Mouse (Mus musculus) embryonic facial prominence, embryonic 11.5 days (tissue): Measurements from ENCODE around the gene Rab6b. TPM values are rescaled to one million over a fixed set of nuclear protein-coding genes. Genes with fewer than 3 reads are reported as not detected.
A peak's percentile ranks its signal among the peaks of the same experiment; 100 is the strongest.

Experiments
- ATAC-seq: fragments of 200-750 bp; cut with Nextera tagmentation; replicated peaks from 2 replicates; pipeline ENCODE4 v1.8.0; 2017; ENCODE audit warnings: low read depth; ENCODE audit not compliant: insufficient number of reproducible peaks, low FRiP score, low TSS enrichment
- DNase-seq: peaks from one replicate; pipeline ENCODE4 v3.0.0-alpha.2; 2015; ENCODE audit warnings: low spot score
- H3K27ac ChIP-seq: fragments of 300-500 bp; sonication (generic); replicated peaks from 2 replicates; pipeline ENCODE4 v1.5.1; 2014; ENCODE audit warnings: mild to moderate bottlenecking, low read depth, low read length, control low read depth
- H3K27me3 ChIP-seq: fragments of 300-500 bp; sonication (generic); 2 replicates; pipeline ENCODE4 v1.6.1; 2014; ENCODE audit warnings: mild to moderate bottlenecking, low read length, moderate library complexity, mixed read lengths; ENCODE audit not compliant: control insufficient read depth, insufficient read depth
- H3K36me3 ChIP-seq: fragments of 300-500 bp; sonication (generic); replicated peaks from 2 replicates; pipeline ENCODE4 v1.6.1; 2014; ENCODE audit warnings: low read depth, mild to moderate bottlenecking, low read length, moderate library complexity, mixed read lengths; ENCODE audit not compliant: control insufficient read depth, insufficient read depth
- H3K4me1 ChIP-seq: fragments of 300-500 bp; sonication (generic); 2 replicates; pipeline ENCODE4 v1.6.1; 2014; ENCODE audit warnings: low read length, mixed read lengths; ENCODE audit not compliant: control insufficient read depth, insufficient read depth
- H3K4me2 ChIP-seq: fragments of 300-500 bp; sonication (generic); 2 replicates; pipeline ENCODE4 v1.6.1; 2014; ENCODE audit warnings: low read depth, mild to moderate bottlenecking, control low read depth, low read length, moderate library complexity
- H3K4me3 ChIP-seq: fragments of 300-500 bp; sonication (generic); 2 replicates; pipeline ENCODE4 v1.5.1; 2014; ENCODE audit warnings: low read depth, low read length, control low read depth
- H3K9ac ChIP-seq: fragments of 300-500 bp; sonication (generic); replicated peaks from 2 replicates; pipeline ENCODE4 v1.6.1; 2014; ENCODE audit warnings: mild to moderate bottlenecking, control low read depth, low read length
- H3K9me3 ChIP-seq: fragments of 300-500 bp; sonication (generic); replicated peaks from 2 replicates; pipeline ENCODE4 v1.6.1; 2016; ENCODE audit warnings: mild to moderate bottlenecking, low read length, inconsistent platforms, mixed read lengths; ENCODE audit not compliant: control insufficient read depth
- WGBS: fragments of 180-500 bp; shearing (Covaris S2); extraction: QIAGEN DNeasy Blood & Tissue Kit; methylation state at CpG from one replicate; pipeline ENCODE4 v1.1.7; 2014; 5-methylcytosine and 5-hydroxymethylcytosine counted together
- polyA plus RNA-seq: library from polyadenylated mRNA; unstranded; fragments of >200 nt; fragmentation: Nextera tagmentation; extraction: Ambion mirVana; gene quantifications from 2 replicates; pipeline ENCODE4 v1.2.1, GENCODE M21; 2014

The Rab6b gene
- polyA plus RNA-seq, 1 experiment from 2014 or later, result 6.0 TPM

DNA sequence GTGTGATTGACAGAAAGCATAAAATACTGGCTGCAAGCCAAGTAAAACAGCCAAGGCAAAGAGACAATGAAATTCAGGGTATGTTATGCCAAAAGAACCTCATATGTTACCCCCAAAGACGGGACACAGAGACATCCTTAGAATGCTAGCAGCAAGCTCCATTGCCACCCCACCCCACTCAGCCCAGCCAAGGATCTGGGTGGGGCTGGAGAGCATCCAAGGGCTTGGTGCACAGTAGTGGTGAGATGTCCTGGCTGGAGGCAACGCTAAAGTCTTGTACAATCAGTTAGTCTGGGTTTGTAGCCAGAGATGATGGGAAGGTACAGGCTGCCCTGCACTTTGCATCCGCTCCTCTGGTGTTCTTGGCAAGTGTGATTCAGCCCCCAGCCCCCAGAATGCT is 68.7 kb downstream of the Rab6b start:
- H3K4me2 ChIP-seq, result peak overlapping the region; percentile 68
- H3K4me3 ChIP-seq, result no peak overlapping the region
- no peaks in the 10 kb centered on the region for H3K27me3 ChIP-seq
- no peak overlapping the region for H3K27ac ChIP-seq
- ATAC-seq, result peak; percentile 10; the same call in 1 of the 2 replicates
- no peaks in the 10 kb centered on the region for H3K9me3 ChIP-seq
- peak overlapping the region; percentile 63 for H3K9ac ChIP-seq
- H3K36me3 ChIP-seq, result no peaks in the 10 kb centered on the region
- WGBS, result 72% methylated on average over 3 of the region's 3 CpGs
- H3K4me1 ChIP-seq, result peaks cover 4% of the 10 kb centered on the region; the same call in 1 of the 2 replicates
- DNase-seq, result no peak

- no peak overlapping the region for H3K27ac ChIP-seq
- H3K4me2 ChIP-seq, result peak overlapping the region; percentile 68
- peak overlapping the region; percentile 23 for H3K4me3 ChIP-seq
- no peaks in the 10 kb centered on the region for H3K27me3 ChIP-seq
- ATAC-seq (peak; percentile 93), DNase-seq (peak; percentile 94)
- H3K36me3 ChIP-seq, result no peaks in the 10 kb centered on the region
- no peaks in the 10 kb centered on the region for H3K9me3 ChIP-seq
- WGBS, result 4% methylated on average over 20 of the region's 20 CpGs
- peaks cover 4% of the 10 kb centered on the region; the same call in 1 of the 2 replicates for H3K4me1 ChIP-seq
- H3K9ac ChIP-seq, result peak overlapping the region; percentile 63
Measured at GRCm38 (mm10) chr9:103180807-103181565, 69.4 kb downstream of the Rab6b start.

DNA sequence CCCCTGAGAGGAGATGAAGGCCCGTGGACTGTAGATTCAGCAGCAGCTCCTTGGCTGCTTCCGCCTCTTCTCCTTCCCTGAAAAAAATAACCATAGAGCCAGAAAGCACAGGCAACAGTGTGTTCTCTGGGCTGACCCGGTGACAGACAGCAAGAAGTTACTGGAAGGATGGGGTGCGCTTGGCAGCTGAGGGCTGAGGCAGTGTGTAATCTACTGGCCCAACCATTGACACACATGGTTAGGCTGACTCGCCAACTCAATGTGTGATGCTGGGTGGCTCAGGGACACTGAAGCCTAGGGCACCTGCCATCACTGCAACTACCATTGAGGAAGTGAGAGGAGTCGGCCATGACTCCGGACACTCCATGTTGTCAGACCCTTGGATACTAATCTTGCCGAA is 70.3 kb downstream of the Rab6b start:
- H3K4me3 ChIP-seq, result no peak overlapping the region
- peaks cover 4% of the 10 kb centered on the region; the same call in 1 of the 2 replicates for H3K4me1 ChIP-seq
- 91% methylated on average over 8 of the region's 8 CpGs for WGBS
- no peaks in the 10 kb centered on the region for H3K9me3 ChIP-seq
- ATAC-seq (no peak), DNase-seq (no peak)
- no peaks in the 10 kb centered on the region for H3K27me3 ChIP-seq
- no peak overlapping the region for H3K9ac ChIP-seq
- H3K36me3 ChIP-seq, result no peaks in the 10 kb centered on the region
- H3K27ac ChIP-seq, result no peak overlapping the region
- H3K4me2 ChIP-seq, result no peak overlapping the region

DNA sequence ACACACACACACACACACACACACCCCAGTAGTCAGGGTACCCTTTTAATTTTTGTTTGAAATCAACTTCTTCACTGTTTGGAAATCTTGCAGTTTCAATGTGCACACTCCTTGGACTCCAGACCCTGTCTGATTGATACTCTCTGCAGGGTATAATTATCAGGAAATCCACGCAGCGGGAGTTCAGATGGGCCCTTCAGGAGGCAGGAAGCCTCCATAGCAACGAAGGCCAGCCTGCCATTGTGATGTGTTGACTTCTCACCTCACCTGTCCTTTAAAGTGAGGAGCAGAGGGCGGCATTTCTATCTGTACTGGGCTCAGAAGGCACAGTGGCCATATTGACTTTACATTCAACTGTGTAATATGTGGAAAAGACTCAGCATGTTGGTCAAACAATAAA is 73.3 kb downstream of the Rab6b start:
- no peak overlapping the region for H3K4me2 ChIP-seq
- no peaks in the 10 kb centered on the region for H3K9me3 ChIP-seq
- no peak for DNase-seq
- no peak overlapping the region for H3K9ac ChIP-seq
- 62% methylated on average over 4 of the region's 4 CpGs for WGBS
- ATAC-seq, result no peak
- H3K36me3 ChIP-seq, result 0 out of 2 replicates have a peak, but pooled peaks cover 4% of the 10 kb centered on the region
- peaks cover 4% of the 10 kb centered on the region; the same call in 1 of the 2 replicates for H3K4me1 ChIP-seq
- H3K27me3 ChIP-seq, result no peaks in the 10 kb centered on the region
- H3K4me3 ChIP-seq, result no peak overlapping the region
- no peak overlapping the region for H3K27ac ChIP-seq

- Histone ChIP-seq H3K27ac (no peak overlapping the region), H3K4me3 (no peak overlapping the region), H3K27me3 (no peaks in the 10 kb centered on the region), H3K4me1 (no peaks in the 10 kb centered on the region), H3K36me3 (peaks cover 6% of the 10 kb centered on the region; the same call in 1 of the 2 replicates), H3K9me3 (no peaks in the 10 kb centered on the region), H3K9ac (no peak overlapping the region), H3K4me2 (no peak overlapping the region)
- DNase-seq, result no peak
- 91% methylated on average over 8 of the region's 8 CpGs for WGBS
- ATAC-seq, result no peak
Measured at GRCm38 (mm10) chr9:103185946-103186345, 74.4 kb downstream of the Rab6b start.

DNA sequence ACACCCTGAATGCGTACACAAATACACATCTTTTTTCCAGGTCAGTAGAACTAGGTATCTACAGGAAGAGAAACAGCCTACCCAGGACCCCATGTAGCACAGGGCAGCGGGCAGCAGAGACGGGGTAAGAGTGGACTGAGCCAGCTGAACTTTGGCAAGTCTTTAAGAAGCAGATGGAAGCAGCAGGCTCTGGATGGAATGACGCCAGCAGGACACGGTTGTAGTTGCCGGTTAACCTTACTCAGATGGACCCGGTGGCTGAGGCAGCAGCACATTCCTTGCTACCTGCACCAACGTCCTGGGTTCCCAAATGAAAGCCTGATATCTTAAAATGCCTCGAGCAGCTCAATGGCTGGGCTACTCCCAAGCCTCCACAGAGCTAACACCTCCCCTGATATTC is 75.2 kb downstream of the Rab6b start:
- DNase-seq, result no peak
- no peak overlapping the region for H3K27ac ChIP-seq
- no peaks in the 10 kb centered on the region for H3K9me3 ChIP-seq
- ATAC-seq, result no peak
- no peaks in the 10 kb centered on the region for H3K27me3 ChIP-seq
- no peak overlapping the region for H3K4me2 ChIP-seq
- H3K9ac ChIP-seq, result no peak overlapping the region
- 72% methylated on average over 9 of the region's 9 CpGs for WGBS
- no peaks in the 10 kb centered on the region for H3K4me1 ChIP-seq
- H3K36me3 ChIP-seq, result peaks cover 6% of the 10 kb centered on the region; the same call in 1 of the 2 replicates
- H3K4me3 ChIP-seq, result no peak overlapping the region

DNA sequence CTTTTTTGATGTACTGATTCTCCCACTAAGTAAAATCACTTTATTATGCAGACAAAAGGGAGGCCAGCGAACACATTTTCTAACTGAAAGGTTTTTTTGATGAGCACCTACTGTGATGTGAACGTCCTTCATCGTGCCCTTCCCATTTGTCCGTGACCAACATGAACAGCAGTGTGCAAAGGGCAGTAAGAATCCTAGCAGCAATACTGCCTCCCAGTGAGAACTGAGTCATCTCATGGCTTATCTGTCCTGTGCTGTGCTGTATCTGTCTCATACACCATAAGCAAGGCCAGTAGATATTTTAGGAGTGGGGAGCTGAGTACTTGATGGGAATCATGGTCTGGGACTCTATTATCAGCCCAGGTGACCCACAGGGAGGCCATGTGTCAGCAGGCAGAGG is 76.8 kb downstream of the Rab6b start:
- no peaks in the 10 kb centered on the region for H3K4me1 ChIP-seq
- no peaks in the 10 kb centered on the region for H3K9me3 ChIP-seq
- no peak overlapping the region for H3K4me2 ChIP-seq
- no peak overlapping the region for H3K4me3 ChIP-seq
- H3K27me3 ChIP-seq, result no peaks in the 10 kb centered on the region
- ATAC-seq (no peak), DNase-seq (no peak)
- H3K36me3 ChIP-seq, result peaks cover 6% of the 10 kb centered on the region; the same call in 1 of the 2 replicates
- no peak overlapping the region for H3K27ac ChIP-seq
- no peak overlapping the region for H3K9ac ChIP-seq
- 95% methylated on average over 4 of the region's 4 CpGs for WGBS

- H3K4me2 ChIP-seq, result peak within 1 kb of the TSS; percentile 36
- H3K36me3 ChIP-seq, result no peaks in the 10 kb centered on the region; the same call in 1 of the 2 replicates
- H3K4me3 ChIP-seq, result peak within 1 kb of the TSS; percentile 70
- no peaks in the 10 kb centered on the region for H3K27me3 ChIP-seq
- ATAC-seq (peak; percentile 98), DNase-seq (peak; percentile 97)
- H3K4me1 ChIP-seq, result no peaks in the 10 kb centered on the region
- H3K27ac ChIP-seq, result peak within 1 kb of the TSS; percentile 69
- no peaks in the 10 kb centered on the region for H3K9me3 ChIP-seq
- under 1% methylated on average over 45 of the region's 45 CpGs for WGBS
- peak within 1 kb of the TSS; percentile 81 for H3K9ac ChIP-seq
Measured at GRCm38 (mm10) chr9:103201561-103202260, 90.1 kb downstream of the Rab6b start, which contains the start of gene Srprb. Gene Srprb (minus strand): TSS chr9:103202137.
